In genomic region chr1:162859996-162860605, GRCm38 (mm10) we compare ENCODE assay signal across 10 mouse cellular contexts. TPM values are rescaled to one million over a fixed set of nuclear protein-coding genes. Genes with fewer than 3 reads are reported as not detected.
DNase-seq lines count a peak whose midpoint lies in the region; ATAC-seq and TF ChIP-seq lines count a peak whose summit lies in the region.
"Had no signal": no experiment of that assay in that cellular context is flagged by ENCODE, and none has a peak within 500 bp of the region (broad histone marks: within the 10 kb centered on the region; RNA-seq: fewer than 3 reads in every experiment).

No protein-coding gene starts in this region.

- TF ChIP-seq CTCF in kidney, adult 2 months (conservative IDR thresholded peaks at IDR 0.05; ENCODE audit: insufficient read depth, insufficient read length, low read depth, low read length): no peak

- TF ChIP-seq POLR2A in kidney, adult 2 months (IDR thresholded peaks at IDR 0.05; ENCODE audit: low read depth, low read length): no peak

- H3K27me3 ChIP-seq in embryonic facial prominence, embryonic 11.5 days (ENCODE audit: control insufficient read depth, insufficient read depth, low read length): no peaks in the 10 kb centered on the region
- H3K27me3 ChIP-seq in kidney, adult 2 months (replicated peaks; ENCODE audit: control insufficient read depth, insufficient read depth, low read length): no peaks in the 10 kb centered on the region
- H3K27me3 ChIP-seq in midbrain, embryonic 15.5 days (replicated peaks): no peaks in the 10 kb centered on the region

- DNase-seq in heart, postnatal 14 days: peak; percentile 9
- no peak for DNase-seq in heart, adult 8-10 months (ENCODE audit: low spot score)
- no peak for DNase-seq in embryonic facial prominence, embryonic 11.5 days (ENCODE audit: low spot score)
- peak; percentile 76 for DNase-seq in kidney, adult 2 months
- no peak for DNase-seq in urinary bladder, postnatal 4 days (ENCODE audit: low spot score in 2 of 2)
- DNase-seq in cerebellum, adult 9-10 months: no peak
- no peak for DNase-seq in spleen, adult 12 weeks (ENCODE audit: low spot score)

- intact Hi-C loops in heart, postnatal 14 days (cut with DNase I): no loop called here

- no peak overlapping the region for H3K4me2 ChIP-seq in embryonic facial prominence, embryonic 11.5 days (ENCODE audit: low read depth, low read length)
- no peak overlapping the region for H3K4me2 ChIP-seq in midbrain, embryonic 15.5 days

- H3K36me3 ChIP-seq in embryonic facial prominence, embryonic 11.5 days (replicated peaks; ENCODE audit: control insufficient read depth, insufficient read depth, low read depth, low read length): no peaks in the 10 kb centered on the region
- H3K36me3 ChIP-seq in kidney, adult 2 months (ENCODE audit: control insufficient read depth, insufficient read depth, low read length): peaks cover 2% of the 10 kb centered on the region; the same call in 1 of the 2 replicates
- no peaks in the 10 kb centered on the region for H3K36me3 ChIP-seq in midbrain, embryonic 15.5 days (replicated peaks)

- H3K4me3 ChIP-seq in embryonic facial prominence, embryonic 11.5 days (ENCODE audit: low read depth, low read length): no peak overlapping the region
- H3K4me3 ChIP-seq in kidney, adult 2 months (ENCODE audit: insufficient read depth, low read depth, low read length): peak overlapping the region; percentile 81; the same call in 1 of the 2 replicates
- no peak overlapping the region for H3K4me3 ChIP-seq in midbrain, embryonic 15.5 days

- no peaks in the 10 kb centered on the region for H3K9me3 ChIP-seq in embryonic facial prominence, embryonic 11.5 days (replicated peaks; ENCODE audit: control insufficient read depth, low read length)
- no peaks in the 10 kb centered on the region for H3K9me3 ChIP-seq in midbrain, embryonic 15.5 days

- ATAC-seq in embryonic facial prominence, embryonic 11.5 days (replicated peaks; ENCODE audit: insufficient number of reproducible peaks, low FRiP score, low TSS enrichment, low read depth): 0 out of 2 replicates have a peak, but pooled peaks have one; percentile 7
- peak; percentile 19; the same call in 1 of the 2 replicates for ATAC-seq in midbrain, embryonic 15.5 days (replicated peaks)

- H3K4me1 ChIP-seq in embryonic facial prominence, embryonic 11.5 days (ENCODE audit: control insufficient read depth, insufficient read depth, low read length): no peaks in the 10 kb centered on the region; the same call in 1 of the 2 replicates
- peaks cover 17% of the 10 kb centered on the region for H3K4me1 ChIP-seq in kidney, adult 2 months (ENCODE audit: control insufficient read depth, insufficient read depth, low read length)
- 0 out of 2 replicates have a peak, but pooled peaks cover 3% of the 10 kb centered on the region for H3K4me1 ChIP-seq in midbrain, embryonic 15.5 days

- 82% methylated on average over 9 of the region's 9 CpGs for WGBS in embryonic facial prominence, embryonic 11.5 days
- WGBS in kidney, adult 2 months: 33% methylated on average over 9 of the region's 9 CpGs
- WGBS in midbrain, embryonic 15.5 days: 77% methylated on average over 9 of the region's 9 CpGs

- no peak overlapping the region for H3K27ac ChIP-seq in embryonic facial prominence, embryonic 11.5 days (replicated peaks; ENCODE audit: low read depth, low read length)
- H3K27ac ChIP-seq in kidney, adult 2 months (ENCODE audit: insufficient read depth, low read depth, low read length): peak overlapping the region; percentile 47; the same call in 1 of the 2 replicates
- H3K27ac ChIP-seq in midbrain, embryonic 15.5 days: no peak overlapping the region

- no peak overlapping the region for H3K9ac ChIP-seq in embryonic facial prominence, embryonic 11.5 days (replicated peaks; ENCODE audit: low read length)
- H3K9ac ChIP-seq in midbrain, embryonic 15.5 days: no peak overlapping the region

RNA-seq across cellular contexts. Expression of gene Fmo1, which starts 6.3 kb away (rescaled TPM):
- 10 to 100 TPM; 32.4 to 46.2 TPM for total RNA-seq in heart, postnatal 14 days (2021)
- total RNA-seq in heart, adult 8-10 months (2022): 10 to 100 TPM; 31.3 to 36.7 (median 35.1) TPM
- polyA plus RNA-seq in embryonic facial prominence, embryonic 11.5 days (2014; fragmentation: Nextera tagmentation; extraction: Ambion mirVana): 7.8 and 9.1 TPM in 2 replicates
- 488 and 529 TPM in 2 replicates for polyA plus RNA-seq in kidney, adult 2 months (2012; rRNA removed)
- 23.3 and 32.1 TPM in 2 replicates for polyA plus RNA-seq in midbrain, embryonic 15.5 days (2015; fragmentation: Nextera tagmentation; extraction: Ambion mirVana)

RNA-seq across cellular contexts. Expression of gene Fmo2, which starts 38.4 kb away (rescaled TPM):
- total RNA-seq in heart, postnatal 14 days (2021): 10 to 100 TPM in 1 of 2 experiments, 1 to 10 TPM in 1; 8.7 to 22.0 TPM
- 10 to 100 TPM; 39.6 to 65.4 (median 54.4) TPM for total RNA-seq in heart, adult 8-10 months (2022)
- polyA plus RNA-seq in embryonic facial prominence, embryonic 11.5 days (2014; fragmentation: Nextera tagmentation; extraction: Ambion mirVana): 0.67 TPM in 1 of 2 replicates, not detected in the other
- polyA plus RNA-seq in kidney, adult 2 months (2012; rRNA removed): 116 and 161 TPM in 2 replicates
- polyA plus RNA-seq in midbrain, embryonic 15.5 days (2015; fragmentation: Nextera tagmentation; extraction: Ambion mirVana): 0.22 TPM in 1 of 2 replicates, not detected in the other
- total RNA-seq: MEL had no signal
- polyA plus RNA-seq: neural tube, embryonic 11.5 days had no signal

RNA-seq across cellular contexts. Expression of gene Fmo4, which starts 46.3 kb away (rescaled TPM):
- total RNA-seq in heart, postnatal 14 days (2021): under 1 TPM in 1 of 2 experiments, not detected in 1; 0.31 TPM
- not detected for total RNA-seq in heart, adult 8-10 months (2022)
- 0.21 and 0.32 TPM in 2 replicates for polyA plus RNA-seq in embryonic facial prominence, embryonic 11.5 days (2014; fragmentation: Nextera tagmentation; extraction: Ambion mirVana)
- 28.0 and 29.6 TPM in 2 replicates for polyA plus RNA-seq in kidney, adult 2 months (2012; rRNA removed)
- 0.19 and 0.27 TPM in 2 replicates for polyA plus RNA-seq in midbrain, embryonic 15.5 days (2015; fragmentation: Nextera tagmentation; extraction: Ambion mirVana)
- total RNA-seq: MEL had no signal

Comparison
In these comparisons a context has a peak if more than half of its experiments do, and no peak if none do; other contexts are left out.
1. DNase-seq: peak in heart, postnatal 14 days (2 of 2) and kidney, adult 2 months (single experiment); none in heart, adult 8-10 months (single experiment), embryonic facial prominence, embryonic 11.5 days (single experiment), urinary bladder, postnatal 4 days (0 of 2), cerebellum, adult 9-10 months (single experiment) and spleen, adult 12 weeks (single experiment).
2. RNA of gene Fmo1, which starts 6.3 kb away (polyA plus RNA-seq): 488 to 529 TPM in kidney, adult 2 months; 23.3 to 32.1 TPM in midbrain, embryonic 15.5 days and 7.8 to 9.1 TPM in embryonic facial prominence, embryonic 11.5 days; every median in the first group is over 10 times any median in the second.
3. RNA of gene Fmo2, which starts 38.4 kb away (polyA plus RNA-seq): 116 to 161 TPM in kidney, adult 2 months; 0.67 TPM in embryonic facial prominence, embryonic 11.5 days and 0.22 TPM in midbrain, embryonic 15.5 days; every median in the first group is over 10 times any median in the second.
4. RNA of gene Fmo4, which starts 46.3 kb away (polyA plus RNA-seq): 28.0 to 29.6 TPM in kidney, adult 2 months; 0.21 to 0.32 TPM in embryonic facial prominence, embryonic 11.5 days and 0.19 to 0.27 TPM in midbrain, embryonic 15.5 days; every median in the first group is over 10 times any median in the second.